Mouse (Mus musculus) spleen, adult 12 weeks (tissue): ENCODE data around the gene Syn2.

ENCODE experiments used
- DNase-seq: peaks from one replicate; pipeline ENCODE4 v3.0.0; 2022; ENCODE audit warnings: low spot score

Gene Syn2

DNA sequence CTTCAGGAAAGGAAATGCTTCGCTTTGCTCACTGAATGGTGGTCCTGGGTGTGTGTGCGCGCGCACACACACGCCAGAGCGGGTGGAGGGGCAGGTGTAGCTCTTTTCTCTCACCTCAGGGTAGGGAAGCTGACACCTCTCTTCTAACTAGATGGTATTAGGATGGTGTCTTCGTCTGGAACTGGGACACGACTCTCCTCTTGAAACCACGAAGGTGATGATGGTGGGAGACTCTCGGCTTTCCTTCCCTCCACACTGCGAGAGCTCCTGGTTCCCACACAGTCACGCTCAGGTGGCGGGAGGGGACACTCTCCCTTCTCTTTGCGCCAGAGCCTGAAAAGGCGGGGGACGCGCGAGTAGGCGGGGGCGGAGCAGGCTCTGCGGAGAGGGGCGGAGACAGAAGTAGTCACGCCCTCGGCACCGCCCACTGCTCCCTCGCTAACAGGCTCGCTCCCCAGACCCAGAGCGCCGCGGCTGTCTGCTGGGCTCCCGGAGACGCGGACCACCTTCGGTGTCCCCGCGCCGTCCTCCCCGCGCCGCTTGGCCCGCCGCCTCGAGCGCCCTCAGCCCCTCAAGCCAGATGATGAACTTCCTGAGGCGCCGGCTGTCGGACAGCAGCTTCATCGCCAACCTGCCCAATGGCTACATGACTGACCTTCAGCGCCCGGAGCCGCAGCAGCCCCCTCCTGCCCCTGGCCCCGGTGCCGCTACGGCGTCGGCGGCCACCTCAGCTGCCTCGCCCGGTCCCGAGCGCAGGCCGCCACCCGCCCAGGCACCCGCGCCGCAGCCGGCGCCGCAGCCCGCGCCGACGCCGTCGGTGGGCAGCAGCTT lies at the start of gene Syn2:
TSS of gene Syn2 (plus strand) at position 402 of the 831 bp plus-strand sequence.
- peak; percentile 4 for DNase-seq

DNA sequence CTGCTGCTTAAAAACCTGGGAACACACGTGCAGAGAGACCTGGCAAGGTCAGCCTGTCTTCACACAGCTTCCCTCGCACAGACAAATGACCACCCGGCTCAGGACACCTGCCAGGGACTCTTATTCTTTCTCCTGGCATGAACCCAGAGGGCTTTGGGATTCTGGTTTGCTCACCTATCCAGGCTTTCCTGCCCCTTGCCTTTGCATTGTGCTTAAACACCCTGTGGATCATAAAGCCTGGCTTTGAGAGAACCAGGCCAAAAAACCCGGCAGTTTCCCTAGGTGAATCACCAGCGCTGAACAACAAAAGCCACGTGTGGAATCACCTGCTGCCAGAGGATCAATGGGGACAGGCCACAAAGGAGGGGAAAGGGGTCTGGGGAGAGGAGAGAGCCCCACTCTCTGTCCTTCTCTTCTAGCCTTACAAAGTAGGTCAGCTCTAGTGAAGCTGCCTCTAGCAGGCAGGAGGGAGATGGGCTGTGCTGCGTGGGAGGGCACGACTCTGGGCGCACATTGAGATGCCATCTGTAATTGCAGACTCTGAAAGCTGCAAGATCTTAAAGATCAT lies 49.3 kb upstream of the Syn2 start:
- no peak for DNase-seq

- DNase-seq, result no peak
These were observed 46.2 kb upstream of the Syn2 start for GRCm38 (mm10) chr6:115088314-115089106.

- DNase-seq, result no peak
These were observed 43.0 kb upstream of the Syn2 start for GRCm38 (mm10) chr6:115091737-115092136.

- DNase-seq, result no peak
These were observed 32.2 kb upstream of the Syn2 start for GRCm38 (mm10) chr6:115102542-115102941.

GRCm38 (mm10) chr6:115111426-115111825 lies 23.3 kb upstream of the Syn2 start:
- no peak for DNase-seq

- no peak for DNase-seq
These were observed 12.5 kb upstream of the Syn2 start for GRCm38 (mm10) chr6:115122181-115122580.

DNA sequence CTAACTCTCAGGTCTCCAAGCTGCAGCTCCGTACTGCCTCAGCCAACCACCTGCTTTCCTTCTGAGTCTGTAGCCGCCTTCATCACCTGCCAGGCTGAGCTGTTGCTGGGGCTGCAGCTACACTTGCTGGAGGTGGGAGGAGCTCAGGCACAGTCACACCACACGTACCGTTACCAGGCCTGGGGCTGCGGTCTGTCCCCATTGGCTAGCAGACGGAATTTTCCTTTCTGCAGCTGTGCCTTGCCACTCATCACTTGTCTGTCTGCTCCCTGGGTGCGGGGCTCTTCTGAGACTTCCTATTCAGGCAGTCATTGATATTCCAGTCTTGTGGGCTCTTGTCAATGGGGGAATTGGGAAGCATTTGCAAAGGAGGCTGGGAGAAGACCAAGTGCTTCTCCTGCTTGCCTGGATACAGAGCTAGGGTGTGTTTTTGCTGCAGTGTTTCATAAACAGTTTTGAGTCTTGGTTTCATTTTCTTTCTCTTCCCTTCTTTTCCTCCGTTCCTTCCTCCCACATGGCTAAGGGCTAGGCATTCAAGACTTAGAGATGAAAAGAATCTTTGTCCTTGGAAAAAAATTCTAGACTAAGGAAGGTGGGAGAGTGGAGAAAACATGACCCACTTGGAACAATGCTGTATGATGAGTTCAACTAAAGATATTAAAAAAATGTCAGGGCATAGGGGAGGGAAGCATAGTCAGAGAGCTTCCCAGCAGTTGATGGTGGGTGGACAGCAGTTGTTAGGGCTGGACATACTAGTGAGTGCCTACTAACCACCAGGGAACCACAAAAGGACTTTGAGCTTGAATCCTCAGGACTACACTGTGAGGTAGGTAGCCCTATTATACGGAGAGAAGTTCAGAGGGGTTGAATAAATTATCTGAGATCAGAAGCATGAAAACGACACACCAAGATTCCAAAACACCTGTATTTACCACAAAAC lies 11.2 kb upstream of the Syn2 start:
- no peak for DNase-seq

- no peak for DNase-seq
These were observed 9.9 kb upstream of the Syn2 start for GRCm38 (mm10) chr6:115124675-115125357.

GRCm38 (mm10) chr6:115125358-115125720 lies 9.4 kb upstream of the Syn2 start:
- DNase-seq, result no peak

DNA sequence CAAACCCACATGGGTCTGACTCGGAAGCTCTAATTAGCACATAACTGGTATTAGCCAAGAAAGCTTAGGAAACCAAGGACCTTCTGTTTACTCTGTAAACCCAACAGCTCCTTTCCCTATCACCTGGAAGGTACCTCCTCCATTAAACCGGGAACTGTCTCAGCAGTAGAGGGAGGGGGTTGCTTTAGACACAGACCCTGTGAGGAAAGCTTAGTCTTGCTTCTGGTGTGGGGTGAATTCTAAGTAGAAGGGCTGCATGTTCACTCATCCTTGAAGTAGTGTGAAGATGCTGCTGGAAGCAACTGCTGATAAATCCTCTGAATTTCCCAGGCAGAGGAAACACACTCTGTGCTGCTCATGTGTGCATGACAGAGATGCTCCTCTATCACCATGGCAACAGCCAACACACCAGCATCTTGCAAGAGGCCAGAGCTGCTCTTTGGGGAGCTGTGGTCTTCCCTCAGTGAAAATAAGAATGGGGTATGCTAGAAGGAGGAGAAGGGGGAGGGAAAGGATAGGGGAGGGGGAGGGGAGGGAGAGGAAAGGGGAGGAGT lies 8.4 kb upstream of the Syn2 start:
- no peak for DNase-seq

DNA sequence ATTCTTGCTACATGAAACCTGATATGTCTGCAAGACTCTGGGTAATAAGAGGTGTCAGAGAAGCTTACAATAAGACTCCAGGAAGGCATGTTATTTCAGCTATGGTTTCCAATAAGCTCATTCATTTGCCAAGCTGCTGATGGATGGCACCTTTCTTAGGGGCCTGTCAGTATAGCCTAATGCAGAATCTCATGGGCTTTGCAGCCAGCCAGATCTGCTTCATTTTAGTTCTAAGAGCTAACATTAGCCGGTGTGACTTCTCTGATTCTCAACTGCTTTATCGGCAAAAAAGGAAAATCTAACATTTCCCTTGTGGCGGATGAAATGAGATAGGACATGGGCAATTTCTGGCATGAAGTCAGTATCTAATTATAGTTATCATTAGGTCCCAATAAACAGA lies 7.9 kb upstream of the Syn2 start:
- no peak for DNase-seq

- no peak for DNase-seq
These were observed 7.4 kb upstream of the Syn2 start for GRCm38 (mm10) chr6:115127255-115127824.

GRCm38 (mm10) chr6:115135332-115135649 lies 589 bp downstream of the Syn2 start:
- no peak for DNase-seq

GRCm38 (mm10) chr6:115136156-115136555 lies 1.5 kb downstream of the Syn2 start:
- no peak for DNase-seq

DNA sequence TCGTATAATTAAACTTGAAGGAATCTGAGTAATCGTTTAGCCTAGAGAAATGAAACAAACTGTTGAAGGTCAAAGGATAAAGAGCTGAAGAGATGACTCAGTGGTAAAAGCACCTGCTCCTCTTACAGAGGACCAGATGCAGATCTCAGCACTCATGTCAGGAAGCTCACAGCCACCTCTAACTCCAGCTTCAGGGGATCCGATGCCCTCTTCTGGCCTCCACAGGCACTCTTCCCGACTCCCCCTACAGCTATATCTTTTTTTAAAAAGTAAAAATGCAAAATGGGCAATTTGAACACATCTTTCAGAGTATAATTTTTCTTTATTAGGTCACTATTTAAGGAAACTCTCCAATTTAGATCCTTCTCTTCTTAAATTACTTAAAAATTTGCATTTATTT lies 6.7 kb downstream of the Syn2 start:
- DNase-seq, result no peak

GRCm38 (mm10) chr6:115161175-115161574 lies 26.5 kb downstream of the Syn2 start:
- DNase-seq, result no peak

GRCm38 (mm10) chr6:115165863-115166470 lies 31.3 kb downstream of the Syn2 start:
- no peak for DNase-seq

GRCm38 (mm10) chr6:115168921-115169320 lies 34.2 kb downstream of the Syn2 start:
- no peak for DNase-seq

DNA sequence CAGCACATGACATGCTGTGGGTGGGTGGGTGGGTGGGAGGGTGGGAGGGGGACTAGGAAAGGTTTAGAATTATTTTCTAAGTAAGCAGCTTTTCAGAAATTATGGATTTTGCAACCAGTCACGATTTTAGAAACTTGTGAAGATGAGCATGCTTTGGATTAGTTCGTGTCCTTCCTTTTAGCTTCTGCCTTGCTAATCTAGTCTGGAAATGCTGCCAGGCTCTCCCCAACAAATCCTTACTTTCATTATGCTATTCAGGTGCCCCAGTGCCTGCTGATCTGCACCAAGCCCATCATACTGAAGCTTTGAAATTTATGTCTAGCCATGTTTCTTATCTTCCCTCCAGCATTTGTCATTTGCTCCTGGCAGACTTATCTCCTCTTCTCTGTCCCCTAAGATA lies 34.8 kb downstream of the Syn2 start:
- no peak for DNase-seq
